Mouse (Mus musculus) heart, embryonic 13.5 days (tissue): ENCODE measurements around the gene Azin2. TPM values are rescaled to one million over a fixed set of nuclear protein-coding genes. Genes with fewer than 3 reads are reported as not detected.
A peak's percentile ranks its signal among the peaks of the same experiment; 100 is the strongest.

Source experiments
- ATAC-seq: fragments of 200-750 bp; cut with Nextera tagmentation; 2 replicates; pipeline ENCODE4 v1.8.0; 2017; ENCODE audit warnings: moderate TSS enrichment; ENCODE audit not compliant: insufficient number of reproducible peaks, low FRiP score, low TSS enrichment; ENCODE audit errors: extremely low read depth
- H3K27ac ChIP-seq: fragments of 300-500 bp; sonication (generic); replicated peaks from 2 replicates; pipeline ENCODE4 v1.5.1; 2015; ENCODE audit warnings: moderate library complexity, mild to moderate bottlenecking, inconsistent platforms
- H3K27me3 ChIP-seq: fragments of 300-500 bp; sonication (generic); replicated peaks from 2 replicates; pipeline ENCODE4 v1.6.1; 2015; ENCODE audit warnings: mild to moderate bottlenecking, inconsistent platforms
- H3K36me3 ChIP-seq: fragments of 300-500 bp; sonication (generic); 2 replicates; pipeline ENCODE4 v1.6.1; 2015; ENCODE audit warnings: mild to moderate bottlenecking, inconsistent platforms
- H3K4me1 ChIP-seq: fragments of 300-500 bp; sonication (generic); 2 replicates; pipeline ENCODE4 v1.6.1; 2015; ENCODE audit warnings: inconsistent platforms
- H3K4me2 ChIP-seq: fragments of 300-500 bp; sonication (generic); 2 replicates; pipeline ENCODE4 v1.6.1; 2015; ENCODE audit warnings: inconsistent platforms, mild to moderate bottlenecking, moderate library complexity
- H3K4me3 ChIP-seq: fragments of 300-500 bp; sonication (generic); 2 replicates; pipeline ENCODE4 v1.5.1; 2015; ENCODE audit warnings: moderate library complexity, mild to moderate bottlenecking, inconsistent platforms
- H3K9ac ChIP-seq: fragments of 300-500 bp; sonication (generic); 2 replicates; pipeline ENCODE4 v1.6.1; 2015; ENCODE audit warnings: inconsistent platforms, mild to moderate bottlenecking, moderate library complexity
- H3K9me3 ChIP-seq: fragments of 300-500 bp; sonication (generic); 2 replicates; pipeline ENCODE4 v1.6.1; 2016; ENCODE audit warnings: inconsistent platforms
- WGBS: fragments of 180-500 bp; shearing (Covaris S2); methylation state at CpG from one replicate; pipeline ENCODE4 v1.1.7; 2015; ENCODE audit warnings: mixed read lengths; 5-methylcytosine and 5-hydroxymethylcytosine counted together
- polyA plus RNA-seq: library from polyadenylated mRNA; unstranded; fragments of >200 nt; fragmentation: Nextera tagmentation; extraction: Ambion mirVana; gene quantifications from 2 replicates; pipeline ENCODE4 v1.2.1, GENCODE M21; 2015

Gene Azin2
- polyA plus RNA-seq, 1 experiment from 2014 or later = 7.4 TPM

DNA sequence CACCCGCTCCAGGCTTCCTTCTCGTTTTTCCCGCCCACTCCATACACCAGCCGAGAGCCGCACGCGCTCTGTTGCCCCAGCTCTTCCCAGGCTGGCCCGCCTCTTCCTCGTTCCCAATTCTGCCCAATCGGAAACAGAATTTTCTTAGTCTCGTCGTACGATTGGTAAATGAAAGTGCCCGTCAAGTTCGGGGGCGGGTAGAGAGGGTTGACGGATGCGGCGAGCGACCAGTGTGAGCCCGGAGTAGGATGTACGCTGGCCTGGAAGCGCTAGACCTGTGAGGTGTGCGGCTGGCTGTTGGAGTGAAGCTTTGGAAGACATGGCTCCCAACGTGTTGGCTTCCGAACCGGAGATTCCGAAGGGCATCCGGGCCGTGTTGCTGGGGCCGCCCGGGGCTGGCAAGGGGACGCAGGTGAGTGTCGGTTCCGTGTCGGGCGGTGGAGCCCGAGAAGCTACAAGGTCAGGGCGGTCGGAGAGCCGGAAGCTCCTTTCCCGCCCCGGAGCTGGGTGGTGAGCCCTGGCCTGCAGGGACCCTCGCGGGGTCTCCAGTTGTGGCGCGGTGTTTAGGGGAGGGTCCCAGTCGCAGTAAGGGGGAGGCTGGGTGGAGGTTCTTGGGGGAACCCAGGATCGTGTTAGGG, 30.9 kb upstream of the Azin2 start:
- Histone ChIP-seq H3K4me3 (peak overlapping the region; percentile 89), H3K4me1 (peaks cover 51% of the 10 kb centered on the region), H3K36me3 (peaks cover 13% of the 10 kb centered on the region), H3K27ac (peak overlapping the region; percentile 79), H3K27me3 (peaks cover 4% of the 10 kb centered on the region; the same call in 1 of the 2 replicates), H3K4me2 (peak overlapping the region; percentile 80), H3K9ac (peak overlapping the region; percentile 88), H3K9me3 (no peaks in the 10 kb centered on the region)
- under 1% methylated on average over 49 of the region's 49 CpGs for whole genome bisulfite sequencing
- ATAC-seq = peak; percentile 97

DNA sequence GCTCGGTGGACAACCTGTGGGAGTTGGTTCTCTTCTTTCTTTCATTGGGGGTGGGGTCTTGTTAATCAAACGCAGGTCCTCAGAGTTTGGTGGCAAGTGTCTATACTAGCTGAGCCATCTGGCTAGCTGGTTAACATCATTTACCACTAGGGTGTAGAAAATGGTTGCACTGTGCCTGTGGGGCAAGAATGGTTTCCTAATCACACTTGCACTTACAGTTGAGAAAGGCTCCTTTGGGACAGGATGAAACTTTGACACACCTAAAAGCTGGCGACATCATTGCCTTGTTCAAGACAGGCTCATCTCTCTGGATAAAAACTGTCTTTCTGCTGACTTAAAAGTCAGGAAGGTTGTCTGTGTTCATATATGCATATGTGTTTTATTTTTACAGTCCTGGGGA, 29.9 kb upstream of the Azin2 start:
- H3K36me3 ChIP-seq = peaks cover 10% of the 10 kb centered on the region; the same call in 1 of the 2 replicates
- no peaks in the 10 kb centered on the region for H3K9me3 ChIP-seq
- peaks cover 7% of the 10 kb centered on the region; the same call in 1 of the 2 replicates for H3K27me3 ChIP-seq
- no peak for ATAC-seq
- 86% methylated on average over 3 of the region's 3 CpGs for WGBS
- no peak overlapping the region for H3K4me2 ChIP-seq
- H3K4me1 ChIP-seq = peaks cover 42% of the 10 kb centered on the region
- H3K27ac ChIP-seq = no peak overlapping the region
- no peak overlapping the region for H3K4me3 ChIP-seq
- no peak overlapping the region for H3K9ac ChIP-seq

DNA sequence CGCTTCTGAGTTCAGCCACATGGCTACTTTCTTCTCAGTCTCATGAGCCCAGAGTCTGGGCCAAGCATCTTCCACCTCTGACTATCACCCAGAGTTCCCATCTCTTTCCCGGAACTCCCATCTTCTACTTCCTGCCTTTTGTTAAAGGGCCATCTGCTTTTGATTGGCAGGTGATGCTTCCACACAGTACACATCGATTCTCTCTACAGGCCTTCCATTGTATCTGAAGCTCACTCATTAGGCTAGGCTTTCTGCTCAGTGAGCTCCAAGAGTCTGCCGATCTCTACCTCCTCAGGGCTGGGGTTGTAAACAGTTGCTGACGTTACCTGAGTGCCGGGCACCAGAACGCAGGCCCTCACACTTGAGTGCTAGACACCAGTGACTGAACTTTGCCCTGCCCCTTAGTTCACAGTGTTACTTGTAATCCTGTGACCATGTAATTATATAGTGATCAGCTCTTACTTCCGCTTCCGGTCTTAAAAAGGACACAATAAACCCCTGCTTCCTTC, 29.3 kb upstream of the Azin2 start, which contains the start of gene Ak2:
TSS of gene Ak2 (plus strand) at position 459 of the 509 bp plus-strand sequence.
- 91% methylated on average over 9 of the region's 9 CpGs for WGBS
- H3K4me2 ChIP-seq = peak within 1 kb of the TSS; percentile 80
- H3K4me1 ChIP-seq = peaks cover 36% of the 10 kb centered on the region
- peaks cover 7% of the 10 kb centered on the region; the same call in 1 of the 2 replicates for H3K27me3 ChIP-seq
- H3K36me3 ChIP-seq = peaks cover 6% of the 10 kb centered on the region; the same call in 1 of the 2 replicates
- H3K9me3 ChIP-seq = no peaks in the 10 kb centered on the region
- no peak for ATAC-seq
- no peak within 1 kb of the TSS for H3K27ac ChIP-seq
- H3K9ac ChIP-seq = no peak within 1 kb of the TSS
- peak within 1 kb of the TSS; percentile 89; the same call in 1 of the 2 replicates for H3K4me3 ChIP-seq

DNA sequence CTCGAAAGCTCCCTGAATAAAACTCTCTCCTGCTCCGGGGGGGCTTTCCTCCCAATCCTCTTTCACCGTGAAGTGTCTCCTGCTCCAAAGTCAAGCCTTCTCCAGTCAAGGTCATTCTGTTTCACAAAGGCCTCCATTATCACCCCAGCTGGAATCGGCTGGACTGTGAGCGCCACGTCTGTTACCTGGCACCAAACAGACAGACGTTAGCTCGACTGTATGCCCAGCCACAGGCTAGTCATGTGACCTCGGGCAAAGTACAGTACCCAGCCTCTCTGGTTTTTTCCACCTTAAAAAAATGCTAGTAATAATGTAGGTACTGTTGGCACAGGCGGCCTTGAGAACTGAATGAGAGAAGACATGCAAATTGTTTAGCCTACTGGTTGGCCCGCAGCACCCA, 27.4 kb upstream of the Azin2 start:
- no peak overlapping the region for H3K4me2 ChIP-seq
- no peaks in the 10 kb centered on the region for H3K36me3 ChIP-seq
- no peak overlapping the region for H3K27ac ChIP-seq
- 0 out of 2 replicates have a peak overlapping the region, but pooled peaks have one; percentile 26 for H3K9ac ChIP-seq
- H3K27me3 ChIP-seq = peaks cover 7% of the 10 kb centered on the region; the same call in 1 of the 2 replicates
- ATAC-seq = no peak
- no peak overlapping the region for H3K4me3 ChIP-seq
- H3K9me3 ChIP-seq = no peaks in the 10 kb centered on the region
- peaks cover 19% of the 10 kb centered on the region for H3K4me1 ChIP-seq
- WGBS = 47% methylated on average over 11 of the region's 11 CpGs

DNA sequence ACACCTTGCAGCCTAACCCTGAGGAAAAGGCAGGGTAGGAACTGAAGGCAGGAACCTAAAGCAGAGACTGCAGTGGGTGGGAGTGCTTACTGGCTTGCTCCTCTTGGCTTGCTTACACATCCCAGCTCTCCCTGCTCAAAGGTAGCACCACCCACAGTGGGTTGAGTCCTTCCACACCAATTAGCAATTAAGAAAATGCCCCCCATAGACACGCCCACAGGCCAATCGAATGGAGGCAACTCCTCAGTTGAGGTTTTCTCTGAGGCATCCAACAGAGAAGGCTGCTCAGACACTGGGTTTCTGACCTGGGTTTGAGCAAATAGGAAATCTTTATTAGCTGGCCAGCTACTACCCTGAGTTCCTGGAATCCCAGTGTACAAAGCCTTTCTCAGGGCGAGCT, 26.7 kb upstream of the Azin2 start:
- peaks cover 11% of the 10 kb centered on the region for H3K4me1 ChIP-seq
- peaks cover 7% of the 10 kb centered on the region; the same call in 1 of the 2 replicates for H3K27me3 ChIP-seq
- no peak overlapping the region for H3K4me2 ChIP-seq
- no peak overlapping the region for H3K4me3 ChIP-seq
- 59% methylated on average over 3 of the region's 3 CpGs for WGBS
- no peak overlapping the region for H3K9ac ChIP-seq
- H3K36me3 ChIP-seq = no peaks in the 10 kb centered on the region
- no peak for ATAC-seq
- no peak overlapping the region for H3K27ac ChIP-seq
- H3K9me3 ChIP-seq = no peaks in the 10 kb centered on the region

DNA sequence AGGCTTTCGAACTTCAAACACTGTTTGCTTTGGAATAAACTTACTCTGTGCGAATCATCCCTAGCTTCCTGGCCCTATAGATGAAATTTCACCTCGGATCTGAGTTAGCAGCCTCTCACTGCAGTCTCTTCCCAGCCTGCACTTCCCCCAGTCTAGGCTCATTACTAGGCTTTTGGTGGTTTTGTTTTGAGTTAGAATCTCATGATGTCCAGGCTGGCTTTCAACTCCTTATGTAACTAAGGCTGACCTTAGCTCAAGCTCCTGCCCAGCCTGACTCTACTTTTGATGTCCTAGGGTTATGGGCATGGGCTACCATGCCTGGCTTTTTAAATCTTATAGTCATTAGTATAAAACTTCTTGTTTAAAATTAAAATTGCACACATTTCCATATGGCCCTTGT, 22.4 kb upstream of the Azin2 start:
- Histone ChIP-seq H3K4me2 (no peak overlapping the region), H3K4me1 (peaks cover 3% of the 10 kb centered on the region), H3K27ac (no peak overlapping the region), H3K4me3 (no peak overlapping the region), H3K27me3 (peaks cover 7% of the 10 kb centered on the region; the same call in 1 of the 2 replicates), H3K9me3 (no peaks in the 10 kb centered on the region), H3K9ac (no peak overlapping the region), H3K36me3 (no peaks in the 10 kb centered on the region)
- 53% methylated on average over 3 of the region's 3 CpGs for WGBS
- no peak for ATAC-seq

DNA sequence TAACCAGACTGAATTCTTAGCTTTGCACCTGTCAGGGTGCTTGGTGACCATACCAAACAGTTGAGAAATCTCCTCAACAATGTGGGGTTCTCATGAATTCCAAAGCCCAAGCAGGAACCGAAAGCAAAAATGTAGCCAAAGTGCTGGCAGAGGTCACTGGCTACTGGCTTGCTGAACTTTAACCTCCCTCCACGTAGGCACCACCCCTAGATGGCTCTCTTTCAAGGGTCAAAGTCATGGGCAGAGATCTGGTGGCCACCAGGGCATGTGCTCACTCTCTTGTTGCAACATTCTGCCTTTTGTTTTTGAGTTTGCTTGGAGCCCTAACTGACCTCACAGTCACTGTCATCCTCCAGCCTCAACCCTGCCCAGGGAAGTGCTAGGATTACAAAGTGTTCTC, 21.4 kb upstream of the Azin2 start:
- H3K4me1 ChIP-seq = no peaks in the 10 kb centered on the region

DNA sequence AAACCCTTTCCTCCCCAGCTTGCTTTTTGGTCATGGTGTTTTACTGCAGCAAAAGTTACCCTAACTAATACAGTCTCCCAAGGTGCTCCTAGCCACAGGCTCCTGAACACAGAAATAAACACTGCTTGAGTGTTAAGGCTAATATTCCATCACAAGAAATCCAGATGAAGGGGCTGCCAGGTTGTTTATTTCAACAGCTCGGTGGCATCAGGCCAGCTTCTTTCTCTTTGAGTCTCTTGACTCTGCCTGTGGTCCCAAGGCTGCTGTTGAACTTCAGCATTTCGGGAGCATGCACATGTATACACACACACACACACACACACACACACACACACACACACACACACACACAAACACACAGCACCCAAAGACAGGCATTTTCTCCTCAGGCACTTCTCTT, 20.9 kb upstream of the Azin2 start:
- H3K4me3 ChIP-seq = no peak overlapping the region
- H3K9me3 ChIP-seq = no peaks in the 10 kb centered on the region
- no peak overlapping the region for H3K27ac ChIP-seq
- no peak overlapping the region for H3K4me2 ChIP-seq
- H3K4me1 ChIP-seq = no peaks in the 10 kb centered on the region
- 67% methylated on average over 2 of the region's 2 CpGs for WGBS
- H3K9ac ChIP-seq = no peak overlapping the region
- no peaks in the 10 kb centered on the region for H3K36me3 ChIP-seq
- H3K27me3 ChIP-seq = peaks cover 4% of the 10 kb centered on the region; the same call in 1 of the 2 replicates
- ATAC-seq = no peak

More for the DNA sequence above, 21.4 kb upstream of the Azin2 start:
- H3K4me3 ChIP-seq = no peak overlapping the region
- no peak for ATAC-seq
- no peak overlapping the region for H3K27ac ChIP-seq
- no peaks in the 10 kb centered on the region for H3K9me3 ChIP-seq
- H3K27me3 ChIP-seq = peaks cover 6% of the 10 kb centered on the region; the same call in 1 of the 2 replicates
- H3K4me2 ChIP-seq = no peak overlapping the region
- 50% methylated on average over 2 of the region's 2 CpGs for WGBS
- no peak overlapping the region for H3K9ac ChIP-seq
- no peaks in the 10 kb centered on the region for H3K36me3 ChIP-seq

DNA sequence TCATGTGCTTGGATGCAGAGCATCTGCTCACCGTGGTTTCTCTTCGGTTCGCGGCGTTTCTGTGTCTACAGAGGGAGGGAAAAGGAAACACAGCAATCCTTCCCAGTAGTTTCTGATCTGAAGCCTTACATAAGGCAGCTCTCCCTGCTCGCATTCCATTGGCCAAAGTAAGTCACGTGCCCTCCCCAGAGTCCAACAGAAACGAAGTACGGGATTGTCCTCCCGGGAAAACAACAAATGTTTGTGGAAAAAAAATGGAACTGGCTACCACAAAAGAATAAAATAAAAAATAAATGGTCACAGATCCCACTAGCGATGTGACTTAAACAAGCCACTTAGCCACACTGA, 19.6 kb upstream of the Azin2 start:
- H3K9me3 ChIP-seq = no peaks in the 10 kb centered on the region
- no peaks in the 10 kb centered on the region for H3K27me3 ChIP-seq
- WGBS = 63% methylated on average over 11 of the region's 11 CpGs
- ATAC-seq = no peak
- peak overlapping the region; percentile 22; the same call in 1 of the 2 replicates for H3K4me2 ChIP-seq
- no peak overlapping the region for H3K27ac ChIP-seq
- H3K9ac ChIP-seq = no peak overlapping the region
- no peaks in the 10 kb centered on the region for H3K4me1 ChIP-seq
- no peaks in the 10 kb centered on the region for H3K36me3 ChIP-seq
- H3K4me3 ChIP-seq = no peak overlapping the region

DNA sequence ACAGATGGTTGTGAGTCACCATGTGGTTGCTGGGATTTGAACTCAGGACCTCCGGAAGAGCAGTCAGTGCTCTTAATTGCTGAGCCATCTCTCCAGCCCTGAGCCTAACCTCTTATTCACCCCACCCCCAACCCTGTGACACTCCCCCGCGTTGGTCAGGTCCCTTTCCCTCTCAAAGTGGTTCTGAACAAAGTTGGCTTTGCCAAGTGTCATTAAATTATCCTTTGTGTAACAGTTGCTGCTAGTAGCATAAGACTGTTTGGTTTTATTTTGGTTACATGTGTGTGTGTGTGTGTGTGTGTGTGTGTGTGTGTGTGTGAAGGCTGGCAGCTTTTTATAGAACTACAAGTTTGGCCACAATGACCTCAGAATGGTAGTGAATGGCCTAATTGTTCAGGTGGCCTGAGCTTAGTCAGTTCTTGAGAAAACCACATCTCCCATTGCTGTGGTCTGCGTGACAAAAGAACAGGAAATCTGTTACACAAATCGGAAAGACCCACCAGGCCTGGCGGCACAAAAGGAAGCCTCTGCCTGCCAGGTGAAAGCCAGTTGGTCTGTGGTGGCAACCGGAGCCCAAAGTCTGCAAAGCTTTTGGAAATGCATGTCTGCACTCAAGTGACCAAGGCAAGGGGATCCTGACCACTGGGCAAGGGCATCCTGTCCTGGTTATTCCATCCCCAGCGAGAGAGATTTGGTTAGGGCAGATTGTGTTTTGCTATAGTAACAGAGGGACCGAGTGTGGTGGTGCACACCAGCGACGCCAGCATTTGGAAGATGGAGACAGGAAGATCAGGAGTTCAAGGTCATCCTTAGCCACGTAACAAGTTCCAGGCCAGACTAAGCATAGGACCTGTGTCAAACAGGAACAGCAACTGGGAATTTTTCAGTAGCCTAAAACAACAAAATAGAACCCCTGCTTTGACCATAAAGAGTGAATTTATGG, 18.9 kb upstream of the Azin2 start:
- no peak overlapping the region for H3K9ac ChIP-seq
- H3K4me3 ChIP-seq = no peak overlapping the region
- no peaks in the 10 kb centered on the region for H3K36me3 ChIP-seq
- no peak overlapping the region for H3K27ac ChIP-seq
- H3K27me3 ChIP-seq = no peaks in the 10 kb centered on the region
- H3K4me2 ChIP-seq = peak overlapping the region; percentile 22; the same call in 1 of the 2 replicates
- no peaks in the 10 kb centered on the region for H3K9me3 ChIP-seq
- no peaks in the 10 kb centered on the region for H3K4me1 ChIP-seq
- WGBS = 74% methylated on average over 12 of the region's 12 CpGs
- ATAC-seq = no peak

DNA sequence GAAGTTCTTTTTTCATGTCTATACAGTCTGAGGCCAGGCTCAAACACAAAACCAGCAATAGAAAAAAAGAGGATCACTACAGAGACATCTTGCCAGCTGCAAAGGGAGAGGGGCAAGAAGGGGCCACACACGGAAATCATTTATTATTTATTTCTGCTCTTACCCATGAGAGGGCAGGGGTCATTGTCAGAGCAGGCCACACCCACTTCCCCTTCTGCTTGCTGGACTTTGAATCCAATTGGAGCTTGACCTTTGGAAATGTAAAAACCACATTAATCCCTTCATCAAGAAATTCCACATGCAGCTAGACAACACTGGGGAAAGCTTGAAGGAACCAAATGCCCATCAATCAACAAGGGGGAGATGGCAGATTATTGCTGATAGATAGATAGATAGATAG, 16.4 kb upstream of the Azin2 start:
- no peak overlapping the region for H3K9ac ChIP-seq
- 47% methylated on average over 1 of the region's 1 CpGs for WGBS
- ATAC-seq = no peak
- H3K36me3 ChIP-seq = no peaks in the 10 kb centered on the region
- H3K4me1 ChIP-seq = no peaks in the 10 kb centered on the region
- no peak overlapping the region for H3K4me2 ChIP-seq
- no peaks in the 10 kb centered on the region for H3K9me3 ChIP-seq
- H3K27ac ChIP-seq = no peak overlapping the region
- no peaks in the 10 kb centered on the region for H3K27me3 ChIP-seq
- H3K4me3 ChIP-seq = no peak overlapping the region
